In the genomic region with DNA sequence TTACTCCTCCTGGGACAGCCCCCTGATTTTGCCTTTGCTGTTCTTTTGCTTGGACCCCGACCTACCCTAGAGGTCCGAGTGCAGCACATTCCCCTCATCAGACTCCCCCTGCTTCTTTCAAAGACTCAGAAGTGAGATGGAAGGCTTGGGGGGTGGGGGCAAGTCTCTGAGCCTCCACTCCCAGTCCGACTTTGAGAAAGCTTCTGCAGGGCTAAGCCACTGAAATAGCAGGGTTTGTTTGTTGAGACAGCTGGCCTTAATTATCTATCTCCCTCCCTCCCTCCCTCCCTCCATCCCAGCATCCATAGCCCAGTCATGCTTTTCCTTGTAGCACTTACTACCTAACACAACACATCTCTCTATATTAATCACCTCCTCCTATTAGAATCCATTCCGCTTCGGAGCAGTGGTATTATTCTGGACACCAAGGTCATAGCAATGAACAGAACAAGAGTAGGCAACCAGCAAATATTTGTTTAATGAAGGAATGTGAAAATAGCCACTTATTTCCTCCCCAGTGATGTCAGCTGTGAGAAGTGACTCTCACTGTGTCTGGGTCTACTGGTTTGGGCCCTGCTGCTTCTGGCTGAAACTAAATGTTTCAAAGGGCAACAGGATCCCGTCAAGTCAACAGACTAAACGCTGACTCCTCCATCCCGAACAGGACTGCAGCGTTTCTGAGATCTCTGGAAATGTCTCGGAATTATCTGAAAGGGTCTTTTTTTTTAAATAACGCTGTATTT, we compare ENCODE assay signal across 15 mouse cellular contexts. TPM values are rescaled to one million over a fixed set of nuclear protein-coding genes. Genes with fewer than 3 reads are reported as not detected.
DNase-seq lines count a peak whose midpoint lies in the region; ATAC-seq and TF ChIP-seq lines count a peak whose summit lies in the region.
"Had no signal": no experiment of that assay in that cellular context is flagged by ENCODE, and none has a peak within 500 bp of the region (broad histone marks: within the 10 kb centered on the region; RNA-seq: fewer than 3 reads in every experiment).

No protein-coding gene starts in this region.

- H3K4me2 ChIP-seq in kidney, embryonic 16.5 days (replicated peaks; ENCODE audit: low read depth, low read length) = no peak overlapping the region
- H3K4me2 ChIP-seq: embryonic facial prominence, embryonic 15.5 days; hindbrain, embryonic 13.5 days had no signal

- H3K27ac ChIP-seq in kidney, embryonic 16.5 days (ENCODE audit: low read length) = peak overlapping the region; percentile 36; the same call in 1 of the 2 replicates
- peak overlapping the region; percentile 70 for H3K27ac ChIP-seq in embryonic fibroblast, embryonic 13.5 days (ENCODE audit: insufficient read depth, low read length)
- H3K27ac ChIP-seq: embryonic facial prominence, embryonic 15.5 days; hindbrain, embryonic 13.5 days had no signal

- H3K4me3 ChIP-seq in kidney, embryonic 16.5 days (ENCODE audit: low read length) = no peak overlapping the region
- H3K4me3 ChIP-seq in embryonic fibroblast, embryonic 13.5 days (ENCODE audit: insufficient read depth, low read length) = no peak overlapping the region
- H3K4me3 ChIP-seq: embryonic facial prominence, embryonic 15.5 days; hindbrain, embryonic 13.5 days had no signal

- peaks cover 14% of the 10 kb centered on the region; the same call in 1 of the 2 replicates for H3K4me1 ChIP-seq in kidney, embryonic 16.5 days (ENCODE audit: insufficient read depth, low read length)
- peaks cover 6% of the 10 kb centered on the region for H3K4me1 ChIP-seq in embryonic fibroblast, embryonic 13.5 days (ENCODE audit: control insufficient read depth, insufficient read depth, low read length)

- H3K9ac ChIP-seq in kidney, embryonic 16.5 days (replicated peaks; ENCODE audit: low read length) = no peak overlapping the region
- H3K9ac ChIP-seq: embryonic facial prominence, embryonic 15.5 days; hindbrain, embryonic 13.5 days; liver, postnatal 0 days had no signal

- WGBS in kidney, embryonic 16.5 days = 37% methylated on average over 11 of the region's 11 CpGs

- no peaks in the 10 kb centered on the region for H3K9me3 ChIP-seq in kidney, embryonic 16.5 days (ENCODE audit: low read length)
- H3K9me3 ChIP-seq: embryonic facial prominence, embryonic 15.5 days; hindbrain, embryonic 13.5 days had no signal

- TF ChIP-seq CTCF in embryonic fibroblast, embryonic 13.5 days (IDR thresholded peaks at IDR 0.05; ENCODE audit: borderline replicate concordance, insufficient read depth, low read length) = no peak

- ATAC-seq in kidney, embryonic 16.5 days (ENCODE audit: low FRiP score, low TSS enrichment) = 0 out of 2 replicates have a peak, but pooled peaks have one; percentile 21
- ATAC-seq: liver, postnatal 0 days; midbrain, embryonic 16.5 days had no signal

- TF ChIP-seq POLR2A in embryonic fibroblast, embryonic 13.5 days (IDR thresholded peaks at IDR 0.05; ENCODE audit: low read depth, low read length) = no peak

- no peak for DNase-seq in kidney, adult 9 months
- peak; percentile 74 for DNase-seq in 3T3-L1 (ENCODE audit: low read depth, low spot score)
- peak; percentile 79 for DNase-seq in Muller cell, postnatal 12 days (ENCODE audit: inconsistent ontology term)
- DNase-seq in right cerebral cortex, postnatal 4 days = no peak
- DNase-seq in urinary bladder, adult 2 months (ENCODE audit: low spot score) = no peak
- no peak for DNase-seq in right cerebral cortex, postnatal 36 days (ENCODE audit: low spot score in 2 of 2)
- DNase-seq: adrenal gland, postnatal 25 days; cerebellum, adult 11 months; liver, postnatal 0 days had no signal

- H3K36me3 ChIP-seq in kidney, embryonic 16.5 days (ENCODE audit: insufficient read depth, low read length) = no peaks in the 10 kb centered on the region
- H3K36me3 ChIP-seq: embryonic facial prominence, embryonic 15.5 days; hindbrain, embryonic 13.5 days had no signal

- no peaks in the 10 kb centered on the region for H3K27me3 ChIP-seq in kidney, embryonic 16.5 days (ENCODE audit: insufficient read depth, low read length)
- H3K27me3 ChIP-seq: embryonic facial prominence, embryonic 15.5 days; hindbrain, embryonic 13.5 days had no signal

RNA-seq across cellular contexts. Expression of a gene that starts 3.9 kb away (rescaled TPM):
- polyA plus RNA-seq in kidney, embryonic 16.5 days (2015; fragmentation: Nextera tagmentation; extraction: Ambion mirVana) = 24.6 and 27.2 TPM in 2 replicates
- 42.3 and 60.7 TPM in 2 replicates for polyA plus RNA-seq in embryonic fibroblast, embryonic 13.5 days (2011; ENCODE audit: insufficient read length, low read depth, missing spikeins)
- polyA plus RNA-seq in urinary bladder, adult 2 months (2012; rRNA removed) = 33.5 and 34.8 TPM in 2 replicates

RNA-seq across cellular contexts. Expression of a gene that starts 41.2 kb away (rescaled TPM):
- polyA plus RNA-seq in kidney, embryonic 16.5 days (2015; fragmentation: Nextera tagmentation; extraction: Ambion mirVana) = 0.27 and 0.71 TPM in 2 replicates
- not detected in 2 replicates for polyA plus RNA-seq in embryonic fibroblast, embryonic 13.5 days (2011; ENCODE audit: insufficient read length, low read depth, missing spikeins)
- not detected in 2 replicates for polyA plus RNA-seq in urinary bladder, adult 2 months (2012; rRNA removed)
- polyA plus RNA-seq: hindbrain, embryonic 13.5 days; liver, postnatal 0 days; midbrain, embryonic 16.5 days; small intestine, adult 2 months had no signal

Comparison
In these comparisons a context has a peak if more than half of its experiments do, and no peak if none do; other contexts are left out.
1. DNase-seq: peak in 3T3-L1 (single experiment) and Muller cell, postnatal 12 days (single experiment); none in kidney, adult 9 months (single experiment), right cerebral cortex, postnatal 4 days (single experiment), urinary bladder, adult 2 months (single experiment) and right cerebral cortex, postnatal 36 days (0 of 2).